Mouse (Mus musculus) frontal cortex, postnatal 10 days (tissue): ENCODE measurements around the gene Ncoa7.
"Not testable (repeated sequence)": the region's sequence is repeated elsewhere in the genome, so short reads cannot be mapped to it uniquely, and the experiment has no call there.

Source experiments
- DNase-seq, 2 experiments: peaks; one replicate each; pipeline ENCODE4 v3.0.0; 2022; ENCODE audit warnings: low spot score in 2 of 2, mixed read lengths in 1 of 2

Gene Ncoa7

GRCm38 (mm10) chr10:30787684-30788339 lies 15.3 kb downstream of the Ncoa7 start:
- no peak for DNase-seq

- no peak for DNase-seq
Measured at GRCm38 (mm10) chr10:30786103-30786754, 16.9 kb downstream of the Ncoa7 start.

- not testable (repeated sequence) for DNase-seq
Measured at GRCm38 (mm10) chr10:30780921-30781320, 22.2 kb downstream of the Ncoa7 start.

GRCm38 (mm10) chr10:30778240-30778639 lies 24.9 kb downstream of the Ncoa7 start:
- no peak for DNase-seq

GRCm38 (mm10) chr10:30775987-30776386 lies 27.1 kb downstream of the Ncoa7 start:
- DNase-seq = no peak

- no peak for DNase-seq
Measured at GRCm38 (mm10) chr10:30775568-30775967, 27.6 kb downstream of the Ncoa7 start.

- DNase-seq = no peak
Measured at GRCm38 (mm10) chr10:30774396-30774795, 28.7 kb downstream of the Ncoa7 start.

- no peak for DNase-seq
Measured at GRCm38 (mm10) chr10:30773181-30773580, 29.9 kb downstream of the Ncoa7 start.

GRCm38 (mm10) chr10:30771417-30772158 lies 31.5 kb downstream of the Ncoa7 start:
- no peak for DNase-seq

- DNase-seq = no peak
Measured at GRCm38 (mm10) chr10:30768820-30769219, 34.3 kb downstream of the Ncoa7 start.

GRCm38 (mm10) chr10:30768250-30768649 lies 34.9 kb downstream of the Ncoa7 start:
- DNase-seq = no peak

GRCm38 (mm10) chr10:30763179-30763770 lies 39.9 kb downstream of the Ncoa7 start:
- DNase-seq = no peak

GRCm38 (mm10) chr10:30762284-30762964 lies 40.7 kb downstream of the Ncoa7 start:
- no peak for DNase-seq

GRCm38 (mm10) chr10:30759360-30760147 lies 43.6 kb downstream of the Ncoa7 start:
- no peak for DNase-seq

GRCm38 (mm10) chr10:30756064-30756463 lies 47.1 kb downstream of the Ncoa7 start:
- DNase-seq = no peak

GRCm38 (mm10) chr10:30754825-30755457 lies 48.2 kb downstream of the Ncoa7 start:
- DNase-seq = no peak

- no peak for DNase-seq
Measured at GRCm38 (mm10) chr10:30754082-30754481, 49.0 kb downstream of the Ncoa7 start.

GRCm38 (mm10) chr10:30752485-30752884 lies 50.6 kb downstream of the Ncoa7 start:
- no peak for DNase-seq

GRCm38 (mm10) chr10:30751586-30751985 lies 51.5 kb downstream of the Ncoa7 start:
- no peak for DNase-seq

GRCm38 (mm10) chr10:30749807-30750206 lies 53.3 kb downstream of the Ncoa7 start:
- no peak for DNase-seq
